Mouse (Mus musculus) kidney, embryonic 15.5 days (tissue): Measurements from ENCODE around the gene Antxr1. TPM values are rescaled to one million over a fixed set of nuclear protein-coding genes. Genes with fewer than 3 reads are reported as not detected.

Experiments
- ATAC-seq: fragments of 200-750 bp; cut with Nextera tagmentation; replicated peaks from 2 replicates; pipeline ENCODE4 v1.8.0; 2017; ENCODE audit warnings: moderate TSS enrichment; ENCODE audit not compliant: low FRiP score
- H3K27ac ChIP-seq: fragments of 300-500 bp; sonication (generic); 2 replicates; pipeline ENCODE4 v1.5.1; 2015; ENCODE audit warnings: mild to moderate bottlenecking, inconsistent platforms
- H3K27me3 ChIP-seq: fragments of 300-500 bp; sonication (generic); 2 replicates; pipeline ENCODE4 v1.6.1; 2015; ENCODE audit warnings: inconsistent platforms
- H3K36me3 ChIP-seq: fragments of 300-500 bp; sonication (generic); 2 replicates; pipeline ENCODE4 v1.6.1; 2015; ENCODE audit warnings: inconsistent platforms
- H3K4me1 ChIP-seq: fragments of 300-500 bp; sonication (generic); 2 replicates; pipeline ENCODE4 v1.6.1; 2015; ENCODE audit warnings: inconsistent platforms
- H3K4me2 ChIP-seq: fragments of 300-500 bp; sonication (generic); 2 replicates; pipeline ENCODE4 v1.6.1; 2015; ENCODE audit warnings: moderate library complexity, mild to moderate bottlenecking, inconsistent platforms
- H3K4me3 ChIP-seq: fragments of 300-500 bp; sonication (generic); replicated peaks from 2 replicates; pipeline ENCODE4 v1.5.1; 2015; ENCODE audit warnings: mild to moderate bottlenecking, inconsistent platforms
- H3K9ac ChIP-seq: fragments of 300-500 bp; sonication (generic); 2 replicates; pipeline ENCODE4 v1.6.1; 2015; ENCODE audit warnings: mild to moderate bottlenecking, inconsistent platforms
- H3K9me3 ChIP-seq: fragments of 300-500 bp; sonication (generic); replicated peaks from 2 replicates; pipeline ENCODE4 v1.6.1; 2016; ENCODE audit warnings: inconsistent platforms
- WGBS: fragments of 180-500 bp; shearing (Covaris S2); methylation state at CpG from one replicate; pipeline ENCODE4 v1.1.7; 2015; ENCODE audit warnings: mixed read lengths; 5-methylcytosine and 5-hydroxymethylcytosine counted together
- polyA plus RNA-seq: library from polyadenylated mRNA; unstranded; fragments of >200 nt; fragmentation: Nextera tagmentation; extraction: Ambion mirVana; gene quantifications from 2 replicates; pipeline ENCODE4 v1.2.1, GENCODE M21; 2015

Antxr1 gene
- polyA plus RNA-seq, 1 experiment from 2014 or later = 6.2 TPM

GRCm38 (mm10) chr6:87151427-87151826, 184.2 kb downstream of the Antxr1 start:
- Histone ChIP-seq H3K4me3 (no peak overlapping the region), H3K36me3 (no peaks in the 10 kb centered on the region), H3K4me1 (0 out of 2 replicates have a peak, but pooled peaks cover 5% of the 10 kb centered on the region), H3K9ac (no peak overlapping the region), H3K27ac (no peak overlapping the region), H3K4me2 (no peak overlapping the region), H3K27me3 (no peaks in the 10 kb centered on the region), H3K9me3 (no peaks in the 10 kb centered on the region)
- ATAC-seq = no peak
- WGBS = 77% methylated on average over 8 of the region's 8 CpGs

GRCm38 (mm10) chr6:87150471-87150870, 185.2 kb downstream of the Antxr1 start:
- no peak overlapping the region for H3K4me2 ChIP-seq
- H3K27me3 ChIP-seq = no peaks in the 10 kb centered on the region
- WGBS = 81% methylated on average over 7 of the region's 7 CpGs
- ATAC-seq = no peak
- 0 out of 2 replicates have a peak, but pooled peaks cover 5% of the 10 kb centered on the region for H3K4me1 ChIP-seq
- no peak overlapping the region for H3K9ac ChIP-seq
- H3K27ac ChIP-seq = no peak overlapping the region
- no peak overlapping the region for H3K4me3 ChIP-seq
- H3K36me3 ChIP-seq = no peaks in the 10 kb centered on the region
- no peaks in the 10 kb centered on the region for H3K9me3 ChIP-seq

- WGBS = 73% methylated on average over 3 of the region's 3 CpGs
Measured at GRCm38 (mm10) chr6:87147921-87148320, 187.7 kb downstream of the Antxr1 start.

GRCm38 (mm10) chr6:87143594-87143993, 192.0 kb downstream of the Antxr1 start:
- no peak overlapping the region for H3K27ac ChIP-seq
- H3K4me1 ChIP-seq = peaks cover 11% of the 10 kb centered on the region; the same call in 1 of the 2 replicates
- H3K9me3 ChIP-seq = no peaks in the 10 kb centered on the region
- no peak overlapping the region for H3K9ac ChIP-seq
- no peak for ATAC-seq
- WGBS = 52% methylated on average over 13 of the region's 13 CpGs
- no peaks in the 10 kb centered on the region for H3K27me3 ChIP-seq
- no peaks in the 10 kb centered on the region for H3K36me3 ChIP-seq
- H3K4me2 ChIP-seq = no peak overlapping the region
- no peak overlapping the region for H3K4me3 ChIP-seq

More at GRCm38 (mm10) chr6:87147921-87148320, 187.7 kb downstream of the Antxr1 start:
- H3K36me3 ChIP-seq = no peaks in the 10 kb centered on the region
- no peaks in the 10 kb centered on the region for H3K9me3 ChIP-seq
- no peaks in the 10 kb centered on the region for H3K27me3 ChIP-seq
- no peak overlapping the region for H3K27ac ChIP-seq
- H3K4me3 ChIP-seq = no peak overlapping the region
- H3K4me2 ChIP-seq = no peak overlapping the region
- H3K9ac ChIP-seq = no peak overlapping the region
- ATAC-seq = no peak
- peaks cover 15% of the 10 kb centered on the region; the same call in 1 of the 2 replicates for H3K4me1 ChIP-seq

GRCm38 (mm10) chr6:87142239-87142638, 193.4 kb downstream of the Antxr1 start:
- H3K4me1 ChIP-seq = peaks cover 11% of the 10 kb centered on the region; the same call in 1 of the 2 replicates
- no peaks in the 10 kb centered on the region for H3K9me3 ChIP-seq
- H3K4me3 ChIP-seq = no peak overlapping the region
- no peaks in the 10 kb centered on the region for H3K27me3 ChIP-seq
- no peak overlapping the region for H3K4me2 ChIP-seq
- no peak overlapping the region for H3K27ac ChIP-seq
- no peak for ATAC-seq
- 79% methylated on average over 5 of the region's 5 CpGs for WGBS
- no peaks in the 10 kb centered on the region for H3K36me3 ChIP-seq
- no peak overlapping the region for H3K9ac ChIP-seq

- no peak overlapping the region for H3K27ac ChIP-seq
- H3K9me3 ChIP-seq = no peaks in the 10 kb centered on the region
- ATAC-seq = no peak
- WGBS = 80% methylated on average over 12 of the region's 12 CpGs
- no peak overlapping the region for H3K9ac ChIP-seq
- peaks cover 11% of the 10 kb centered on the region; the same call in 1 of the 2 replicates for H3K4me1 ChIP-seq
- H3K36me3 ChIP-seq = peaks cover 11% of the 10 kb centered on the region
- no peaks in the 10 kb centered on the region for H3K27me3 ChIP-seq
- no peak overlapping the region for H3K4me2 ChIP-seq
- no peak overlapping the region for H3K4me3 ChIP-seq
Measured at GRCm38 (mm10) chr6:87139796-87140553, 195.6 kb downstream of the Antxr1 start.

GRCm38 (mm10) chr6:87138479-87138878, 197.1 kb downstream of the Antxr1 start:
- no peaks in the 10 kb centered on the region for H3K27me3 ChIP-seq
- H3K27ac ChIP-seq = no peak overlapping the region
- H3K4me1 ChIP-seq = peaks cover under 1% of the 10 kb centered on the region; the same call in 1 of the 2 replicates
- no peaks in the 10 kb centered on the region for H3K9me3 ChIP-seq
- H3K9ac ChIP-seq = no peak overlapping the region
- H3K36me3 ChIP-seq = peaks cover 11% of the 10 kb centered on the region
- no peak overlapping the region for H3K4me2 ChIP-seq
- no peak for ATAC-seq
- WGBS = 75% methylated on average over 5 of the region's 5 CpGs
- H3K4me3 ChIP-seq = no peak overlapping the region

GRCm38 (mm10) chr6:87133966-87134546, 201.6 kb downstream of the Antxr1 start:
- no peak overlapping the region for H3K27ac ChIP-seq
- H3K9me3 ChIP-seq = peaks cover 3% of the 10 kb centered on the region
- no peak overlapping the region for H3K9ac ChIP-seq
- no peak overlapping the region for H3K4me2 ChIP-seq
- WGBS = 80% methylated on average over 12 of the region's 12 CpGs
- ATAC-seq = no peak
- H3K27me3 ChIP-seq = no peaks in the 10 kb centered on the region
- H3K4me1 ChIP-seq = no peaks in the 10 kb centered on the region
- peaks cover 11% of the 10 kb centered on the region for H3K36me3 ChIP-seq
- no peak overlapping the region for H3K4me3 ChIP-seq

GRCm38 (mm10) chr6:87133520-87133919, 202.1 kb downstream of the Antxr1 start:
- 84% methylated on average over 3 of the region's 3 CpGs for WGBS
- H3K4me2 ChIP-seq = no peak overlapping the region

GRCm38 (mm10) chr6:87131078-87131477, 204.5 kb downstream of the Antxr1 start:
- 53% methylated on average over 1 of the region's 1 CpGs for WGBS
- no peak overlapping the region for H3K4me3 ChIP-seq
- H3K4me1 ChIP-seq = 0 out of 2 replicates have a peak, but pooled peaks cover 8% of the 10 kb centered on the region
- no peak for ATAC-seq
- peaks cover 5% of the 10 kb centered on the region for H3K36me3 ChIP-seq
- H3K27ac ChIP-seq = no peak overlapping the region
- H3K27me3 ChIP-seq = no peaks in the 10 kb centered on the region
- H3K9ac ChIP-seq = no peak overlapping the region
- peaks cover 3% of the 10 kb centered on the region for H3K9me3 ChIP-seq
- no peak overlapping the region for H3K4me2 ChIP-seq

More at GRCm38 (mm10) chr6:87133520-87133919, 202.1 kb downstream of the Antxr1 start:
- Histone ChIP-seq H3K36me3 (peaks cover 11% of the 10 kb centered on the region), H3K9ac (no peak overlapping the region), H3K27ac (no peak overlapping the region), H3K27me3 (no peaks in the 10 kb centered on the region), H3K4me3 (no peak overlapping the region), H3K9me3 (peaks cover 3% of the 10 kb centered on the region), H3K4me1 (no peaks in the 10 kb centered on the region)
- no peak for ATAC-seq

GRCm38 (mm10) chr6:87130628-87131027, 205.0 kb downstream of the Antxr1 start:
- H3K4me1 ChIP-seq = 0 out of 2 replicates have a peak, but pooled peaks cover 8% of the 10 kb centered on the region
- peaks cover under 1% of the 10 kb centered on the region for H3K36me3 ChIP-seq
- no peak overlapping the region for H3K27ac ChIP-seq
- no peak overlapping the region for H3K4me3 ChIP-seq
- H3K27me3 ChIP-seq = no peaks in the 10 kb centered on the region
- H3K9ac ChIP-seq = no peak overlapping the region
- no peak for ATAC-seq
- WGBS = 94% methylated on average over 7 of the region's 7 CpGs
- H3K4me2 ChIP-seq = no peak overlapping the region
- H3K9me3 ChIP-seq = peaks cover 3% of the 10 kb centered on the region

GRCm38 (mm10) chr6:87129861-87130260, 205.8 kb downstream of the Antxr1 start:
- Histone ChIP-seq H3K4me2 (no peak overlapping the region), H3K9me3 (peaks cover 3% of the 10 kb centered on the region), H3K36me3 (no peaks in the 10 kb centered on the region), H3K27me3 (no peaks in the 10 kb centered on the region), H3K4me1 (0 out of 2 replicates have a peak, but pooled peaks cover 8% of the 10 kb centered on the region), H3K9ac (no peak overlapping the region), H3K27ac (no peak overlapping the region), H3K4me3 (no peak overlapping the region)
- 83% methylated on average over 8 of the region's 8 CpGs for WGBS
- no peak for ATAC-seq
